Mouse (Mus musculus) spleen, postnatal 36 days (tissue): ENCODE data around the gene Aco2.

Experiments
- DNase-seq, 2 experiments: peaks; one replicate each; pipeline ENCODE4 v3.0.0; 2022; ENCODE audit warnings: low spot score in 2 of 2, mixed read lengths in 1 of 2

Aco2 gene

GRCm38 (mm10) chr15:81943176-81943749 is 71.2 kb downstream of the Aco2 start:
- no peak for DNase-seq

DNA sequence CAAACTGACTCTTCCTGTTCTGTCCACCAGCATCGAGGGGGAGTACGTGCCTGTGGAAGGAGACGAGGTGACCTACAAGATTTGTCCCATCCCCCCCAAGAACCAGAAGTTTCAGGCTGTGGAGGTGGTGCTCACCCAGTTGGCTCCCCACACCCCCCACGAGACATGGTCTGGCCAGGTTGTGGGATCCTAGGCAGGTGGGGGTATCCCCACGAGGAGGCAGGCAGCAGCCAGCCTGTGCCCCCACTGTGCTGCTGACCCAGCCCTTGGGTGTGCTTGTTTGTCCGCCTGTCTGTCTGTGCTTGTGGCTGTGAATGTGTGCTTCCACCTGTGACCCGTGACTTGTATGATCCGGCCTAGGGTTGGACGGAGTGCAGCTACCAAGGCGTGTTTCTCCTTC is 77.0 kb downstream of the Aco2 start:
- no peak for DNase-seq

DNA sequence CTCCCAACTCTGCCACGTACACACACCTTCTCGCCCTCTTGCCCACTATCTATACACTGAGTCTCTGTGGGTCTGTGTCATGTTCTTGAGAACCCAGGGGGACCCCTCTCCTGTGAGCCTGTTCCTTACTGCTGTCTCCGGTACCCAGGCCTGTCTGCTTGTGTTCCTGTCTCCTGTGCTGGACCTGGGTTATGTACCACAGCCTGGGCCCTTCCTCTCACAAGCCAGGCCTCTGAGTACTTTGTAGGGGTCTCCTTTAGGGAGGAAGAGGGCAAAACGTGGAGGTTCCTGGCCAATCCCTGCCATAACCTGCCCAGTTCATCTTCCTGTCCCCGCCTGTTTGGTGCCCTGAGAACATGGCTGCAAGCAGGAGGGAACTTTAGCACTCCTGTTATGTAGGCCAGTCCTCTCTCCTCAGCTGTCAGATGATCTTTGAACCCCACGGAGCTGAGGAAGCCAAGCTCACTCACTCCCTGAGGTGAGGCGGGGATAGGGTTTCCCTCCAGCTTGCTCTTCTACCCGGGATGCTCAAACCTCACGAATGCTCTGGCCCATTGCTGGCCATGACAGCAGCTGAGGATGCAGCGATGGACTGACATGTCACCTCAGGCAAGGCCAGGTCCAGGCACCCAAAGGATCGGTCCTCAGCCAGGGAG is 77.5 kb downstream of the Aco2 start:
- DNase-seq, result no peak

DNA sequence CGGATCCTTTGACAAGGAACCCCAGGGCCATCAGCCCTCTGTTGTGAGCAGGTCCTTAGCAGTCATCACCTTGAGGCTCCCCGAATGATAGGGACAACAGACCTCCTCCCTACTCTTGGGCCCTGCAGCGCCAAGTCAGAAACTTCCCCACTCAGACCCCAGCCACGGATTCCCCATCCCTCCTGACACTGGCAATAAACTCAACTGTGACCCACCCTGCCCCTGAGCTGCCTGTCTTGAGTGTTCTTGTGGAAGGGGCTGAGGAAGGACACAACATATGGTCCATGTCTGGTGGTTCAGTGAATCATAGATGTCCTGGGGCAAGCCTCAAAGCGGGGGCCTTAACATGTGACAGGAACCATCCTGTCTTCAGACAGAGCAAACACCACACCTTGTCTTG is 78.6 kb downstream of the Aco2 start:
- DNase-seq, result no peak

- no peak for DNase-seq
Observed at GRCm38 (mm10) chr15:81951159-81951558, 79.0 kb downstream of the Aco2 start.

- DNase-seq, result no peak
Observed at GRCm38 (mm10) chr15:81952310-81952709, 80.2 kb downstream of the Aco2 start.

DNA sequence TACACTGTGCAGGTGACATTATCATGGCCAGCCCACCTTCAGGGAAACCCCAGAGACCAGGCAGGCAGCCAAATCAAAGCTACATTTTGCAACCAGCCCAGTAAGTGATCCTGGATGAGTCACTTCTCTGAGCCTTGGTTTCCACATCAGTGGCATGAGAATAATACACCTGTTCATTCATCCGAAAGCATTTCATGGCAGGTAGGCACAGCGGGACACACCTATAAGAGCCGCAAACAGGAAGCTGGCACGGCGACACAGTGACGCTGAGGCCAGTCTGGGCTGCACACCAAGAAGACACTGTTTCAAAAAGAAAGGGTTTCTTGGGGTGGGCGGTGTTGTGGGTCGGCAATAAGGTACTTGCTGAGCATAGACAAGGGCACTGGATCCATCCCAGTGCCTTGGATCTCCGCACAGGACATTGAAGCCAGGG is 82.1 kb downstream of the Aco2 start:
- DNase-seq, result no peak

DNA sequence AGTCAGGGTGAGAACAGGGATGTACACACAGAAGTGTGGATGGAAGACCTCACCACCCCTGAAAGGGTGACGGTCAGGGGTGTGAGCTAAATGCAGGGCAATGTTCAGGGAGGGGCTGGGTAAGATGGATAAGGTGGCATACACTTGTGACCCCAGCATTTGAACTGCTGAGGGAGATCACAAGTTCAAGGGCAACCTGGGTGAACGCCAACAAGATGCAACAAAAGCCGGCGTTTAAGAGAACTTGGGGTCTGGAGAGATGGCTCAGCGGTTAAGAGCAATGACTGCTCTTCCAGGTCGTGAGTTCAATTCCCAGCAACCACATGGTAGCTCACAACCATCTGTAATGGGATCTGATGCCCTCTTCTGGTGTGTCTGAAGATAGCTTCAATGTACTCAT is 82.6 kb downstream of the Aco2 start:
- DNase-seq, result no peak

GRCm38 (mm10) chr15:81955414-81955813 is 83.3 kb downstream of the Aco2 start:
- DNase-seq, result no peak

DNA sequence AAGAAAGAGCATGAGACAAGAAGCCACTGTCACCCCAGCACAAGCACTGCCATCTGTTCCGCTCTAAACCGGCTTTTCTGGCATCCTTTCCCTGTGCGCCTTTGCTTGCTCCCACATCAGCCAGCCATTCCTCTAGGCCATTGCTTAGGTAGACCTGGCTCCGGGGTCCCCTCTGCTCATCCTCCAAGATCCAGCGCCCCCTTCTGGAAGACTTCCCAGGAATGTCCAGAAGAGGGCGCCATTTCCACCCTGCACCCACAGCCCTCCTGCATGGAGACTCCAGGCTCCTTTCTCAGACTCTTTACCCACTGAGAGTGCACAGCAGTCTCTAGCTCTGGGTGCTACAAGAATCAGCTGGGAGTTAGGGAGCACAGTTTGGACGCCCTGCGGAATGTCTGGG is 84.3 kb downstream of the Aco2 start:
- DNase-seq, result peak; percentile 26 to 31

DNA sequence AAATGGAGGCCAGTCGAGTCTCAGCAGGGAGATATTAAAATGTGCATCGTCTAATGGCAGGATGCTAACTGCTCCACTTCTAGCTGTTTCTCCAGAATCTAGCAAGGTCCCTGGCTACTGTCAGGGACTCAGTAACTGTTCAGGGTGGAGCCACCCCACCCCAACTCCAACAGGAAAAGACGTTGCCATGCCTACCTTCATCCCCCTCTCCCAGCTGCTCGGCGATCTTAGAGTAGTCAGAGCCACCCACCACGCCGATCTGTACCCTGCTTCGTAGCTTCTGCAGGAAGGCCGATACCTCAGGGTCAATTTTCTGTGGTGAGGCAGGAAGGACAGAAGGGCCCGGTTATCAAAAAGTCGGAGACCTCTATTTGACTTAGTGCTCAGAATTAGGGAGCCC is 85.5 kb downstream of the Aco2 start:
- no peak for DNase-seq

DNA sequence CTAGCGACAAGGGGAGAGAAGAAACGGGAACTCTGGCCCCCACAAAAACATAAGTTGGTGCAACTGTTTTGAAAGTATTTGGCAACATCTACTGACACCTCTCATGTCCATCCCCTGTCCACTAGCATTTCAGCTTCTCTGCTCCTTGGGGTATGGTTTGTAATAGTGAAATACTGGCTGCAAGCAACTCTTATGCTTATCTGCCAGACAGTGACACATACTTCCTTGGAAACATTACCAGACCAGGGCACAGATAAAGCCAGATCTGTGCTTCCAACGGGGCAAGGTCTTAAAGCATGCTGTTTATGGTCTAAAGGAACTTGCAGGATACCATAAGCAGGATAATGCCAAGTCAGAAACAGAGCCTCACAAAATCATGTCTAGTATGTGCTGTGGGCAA is 86.8 kb downstream of the Aco2 start:
- DNase-seq, result no peak

DNA sequence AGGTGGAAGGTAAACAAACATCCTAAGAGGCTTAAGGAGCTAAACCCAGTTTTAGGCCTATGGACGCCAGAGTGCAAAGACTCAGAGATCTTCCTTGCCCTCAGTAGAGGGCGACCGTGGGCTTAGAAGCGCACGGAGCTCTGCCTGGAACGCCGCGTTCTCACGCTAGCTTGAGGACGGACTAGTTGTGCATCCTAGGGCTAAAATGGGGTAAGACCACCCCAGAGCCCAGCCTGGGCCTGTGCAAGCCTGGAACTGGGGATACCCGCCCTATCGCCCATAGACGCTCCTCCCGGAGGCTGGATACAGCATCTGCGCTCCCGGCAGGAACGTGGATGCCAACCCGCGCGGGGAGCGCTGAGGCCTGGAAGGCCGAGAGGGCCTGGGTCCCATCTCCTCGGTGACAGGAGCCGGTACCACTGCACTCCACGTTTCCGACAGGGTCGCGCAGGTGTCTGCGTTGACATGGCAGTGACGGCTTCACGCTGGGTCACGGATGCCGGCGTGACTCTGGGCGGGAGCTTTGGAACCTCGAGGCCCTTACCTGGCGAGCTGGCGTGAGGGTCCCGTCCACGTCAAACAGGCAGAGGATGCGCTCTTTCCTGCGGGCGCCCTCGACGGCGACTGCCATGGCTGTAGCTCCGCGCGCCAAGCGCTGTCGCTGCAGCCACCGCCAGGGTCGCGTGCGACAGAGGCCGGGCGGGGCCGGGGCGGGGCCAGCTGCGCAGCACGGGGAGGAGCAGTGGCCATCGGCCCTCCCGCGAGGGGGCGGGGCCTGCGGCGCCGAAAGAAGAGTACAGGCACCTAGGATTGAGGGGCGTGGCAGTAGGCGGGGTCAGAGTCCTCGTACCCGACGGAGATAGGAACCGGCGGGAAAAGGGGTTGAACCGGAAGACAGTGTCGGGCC is 88.3 kb downstream of the Aco2 start, which contains the start of gene Pmm1:
Gene Pmm1, minus strand, starts transcription at position 760 of the 907 bp plus-strand sequence.
- peak; percentile 98 to 99 for DNase-seq

- DNase-seq, result no peak
Observed at GRCm38 (mm10) chr15:81961078-81961451, 89.0 kb downstream of the Aco2 start.

GRCm38 (mm10) chr15:81964262-81964661 is 92.2 kb downstream of the Aco2 start:
- DNase-seq, result no peak
